Mouse (Mus musculus) spleen, adult 12 weeks (tissue): Measurements from ENCODE around the gene Efcab11.

ENCODE experiments used
- DNase-seq: peaks from one replicate; pipeline ENCODE4 v3.0.0; 2022; ENCODE audit warnings: low spot score

Efcab11 gene

GRCm38 (mm10) chr12:99671866-99672191 is 212.4 kb downstream of the Efcab11 start:
- no peak for DNase-seq

DNA sequence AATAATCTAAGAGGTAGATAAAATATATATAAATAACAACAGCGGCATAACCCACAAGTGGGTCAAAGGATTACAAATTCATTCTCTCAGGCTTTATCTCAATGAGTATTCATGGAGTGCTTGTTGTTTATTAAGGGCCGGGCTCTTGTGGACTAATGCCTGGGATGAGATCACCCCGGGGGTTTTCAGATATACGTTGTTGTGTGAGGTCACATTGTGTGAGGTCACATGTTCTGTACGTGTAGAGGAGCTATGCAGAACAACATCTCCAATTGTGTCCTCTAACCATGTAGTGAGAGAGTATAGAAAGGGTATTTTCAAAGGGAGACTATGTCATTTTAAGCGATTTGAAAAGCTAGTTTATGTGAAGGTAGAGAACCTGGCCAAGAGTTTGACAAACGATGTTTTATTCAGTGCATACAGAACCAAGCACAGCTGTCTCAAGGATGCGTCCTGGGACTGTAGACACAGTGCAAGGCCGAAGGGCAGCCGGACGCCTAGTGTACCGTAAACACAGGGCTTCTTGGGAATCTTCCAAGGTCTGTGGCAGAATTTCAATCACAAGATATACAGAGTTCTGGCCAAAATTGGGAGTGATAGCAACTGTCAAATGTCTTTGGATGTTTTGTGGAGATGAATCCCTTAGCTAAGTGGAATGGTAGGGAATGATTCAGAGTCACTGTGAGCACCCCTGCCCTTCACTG is 212.9 kb downstream of the Efcab11 start:
- no peak for DNase-seq

- DNase-seq: no peak
Measured at GRCm38 (mm10) chr12:99670762-99671152, 213.5 kb downstream of the Efcab11 start.

DNA sequence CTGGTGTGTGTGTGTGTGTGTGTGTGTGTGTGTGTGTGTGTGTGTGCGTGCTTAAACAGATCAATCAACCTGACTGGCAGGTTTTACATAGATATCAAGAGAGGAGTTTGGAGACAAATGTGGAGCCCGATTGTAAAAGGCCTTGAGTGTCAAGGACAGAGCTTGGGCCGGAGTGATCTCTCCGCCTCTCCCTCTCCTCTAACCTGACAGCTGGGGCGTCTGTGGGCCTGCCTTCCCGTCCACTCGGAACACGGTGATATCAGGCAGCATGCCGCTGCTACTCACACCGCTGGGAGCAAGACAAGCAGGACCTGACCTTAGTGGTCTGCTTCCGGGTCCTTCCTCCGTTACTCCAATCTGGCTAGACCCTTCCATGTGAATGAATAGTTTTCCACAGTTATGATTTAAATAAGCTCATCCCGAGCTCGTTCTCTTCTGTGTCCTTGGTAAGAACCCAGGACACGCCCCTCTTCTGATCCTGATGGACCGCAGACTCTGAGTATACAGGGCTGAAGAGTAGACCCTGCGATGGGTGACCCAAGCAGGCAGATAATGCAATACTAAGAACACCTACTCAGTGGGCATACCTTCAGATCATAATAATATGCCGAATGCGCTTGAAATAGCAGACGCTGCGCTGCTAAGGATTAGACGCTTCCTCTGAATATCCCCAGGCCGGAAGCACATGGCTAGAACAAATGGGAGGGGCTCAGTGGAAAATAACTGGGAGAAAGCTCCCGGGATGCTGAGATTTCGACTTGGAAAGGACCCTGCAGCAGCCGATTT is 214.1 kb downstream of the Efcab11 start:
- no peak for DNase-seq

GRCm38 (mm10) chr12:99654991-99655880 is 229.0 kb downstream of the Efcab11 start:
- no peak for DNase-seq

DNA sequence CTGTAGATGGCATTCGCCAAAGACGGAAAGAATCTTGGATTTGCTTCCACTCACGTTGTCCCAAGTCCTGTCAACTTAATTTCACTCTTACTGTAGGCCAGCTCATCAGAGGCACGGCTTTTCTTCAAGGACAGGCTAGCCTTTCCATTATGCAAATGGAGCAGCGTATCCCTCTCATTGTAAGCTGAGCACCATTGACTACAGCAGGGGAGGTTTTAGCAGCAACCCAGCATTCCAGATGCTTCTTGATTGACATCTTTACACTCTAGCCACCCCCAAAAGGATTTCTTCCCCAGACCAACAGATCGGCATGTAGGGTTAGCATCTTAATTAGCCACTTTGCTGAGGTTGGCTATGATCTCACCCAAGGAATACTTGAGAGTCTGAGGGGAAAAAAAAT is 231.8 kb downstream of the Efcab11 start:
- DNase-seq: no peak

GRCm38 (mm10) chr12:99649732-99650131 is 234.5 kb downstream of the Efcab11 start:
- no peak for DNase-seq

DNA sequence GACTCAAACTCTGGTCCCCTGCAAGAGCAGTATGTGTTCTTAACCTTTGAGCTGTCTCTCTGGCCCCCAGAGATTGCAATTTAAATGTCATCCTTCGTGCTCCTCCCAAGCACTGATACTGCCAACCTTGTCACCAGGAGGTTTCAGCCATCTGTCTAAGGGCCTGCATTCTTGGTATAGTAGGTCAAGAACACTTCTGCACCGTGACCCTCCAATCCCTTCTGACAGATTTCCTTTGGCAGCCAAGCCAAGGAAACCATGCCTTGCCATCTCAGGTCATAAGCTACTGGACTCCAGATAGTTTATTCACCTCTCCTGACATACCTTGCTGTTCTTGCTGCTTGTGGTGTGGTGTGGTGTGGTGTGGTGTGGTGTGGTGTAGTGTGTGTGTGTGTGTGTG is 235.5 kb downstream of the Efcab11 start:
- DNase-seq: no peak

DNA sequence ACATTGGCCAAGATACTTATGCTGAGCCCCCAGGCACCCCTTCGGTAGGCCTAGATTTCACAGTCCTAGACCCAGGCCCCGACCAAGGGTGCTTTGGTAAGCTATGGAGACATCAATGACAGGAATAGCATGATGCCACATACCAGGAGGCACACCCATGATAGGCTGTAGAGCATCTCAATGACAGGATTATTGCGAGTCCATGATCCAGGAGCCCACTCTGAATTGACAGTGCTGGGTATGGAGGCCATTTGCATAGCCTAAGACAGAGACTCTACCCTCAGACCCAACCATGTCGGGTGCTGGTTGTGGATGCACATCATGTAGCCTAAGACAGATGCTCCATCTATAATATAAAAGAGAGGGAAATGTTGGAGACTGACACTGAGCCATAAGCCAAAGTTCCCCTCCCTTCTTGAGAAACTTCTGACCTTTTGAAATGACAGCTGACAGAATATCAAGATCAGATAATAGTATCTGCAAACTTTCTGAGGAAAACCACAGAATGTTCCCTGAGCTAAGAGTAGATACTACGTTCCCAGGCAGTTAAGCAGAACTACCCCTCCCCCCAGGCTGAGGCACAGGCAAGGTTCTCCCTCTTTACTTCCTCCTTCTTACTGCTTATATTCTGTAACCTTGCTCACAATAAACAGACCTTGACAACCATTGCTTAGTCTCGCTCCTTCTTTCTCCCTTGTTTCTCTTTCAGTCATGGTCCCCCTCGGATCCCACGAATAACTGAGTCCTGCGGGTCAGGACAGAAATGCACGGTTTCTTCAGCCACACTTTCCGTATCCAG is 237.5 kb downstream of the Efcab11 start:
- peak; percentile 52 for DNase-seq

DNA sequence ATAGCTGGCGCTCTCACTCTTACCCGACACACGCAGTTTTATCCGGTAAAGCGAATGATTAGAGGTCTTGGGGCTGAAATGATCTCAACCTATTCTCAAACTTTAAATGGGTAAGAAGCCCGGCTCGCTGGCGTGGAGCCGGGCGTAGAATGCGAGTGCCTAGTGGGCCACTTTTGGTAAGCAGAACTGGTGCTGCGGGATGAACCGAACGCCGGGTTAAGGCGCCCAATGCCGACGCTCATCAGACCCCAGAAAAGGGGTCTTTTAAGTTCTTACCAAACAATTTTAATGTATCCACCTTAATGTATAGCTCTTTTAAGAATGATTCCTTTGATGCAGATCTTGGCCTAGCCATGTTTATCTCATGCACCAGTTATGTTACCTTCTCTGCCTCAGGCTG is 238.8 kb downstream of the Efcab11 start:
- DNase-seq: peak; percentile 61

DNA sequence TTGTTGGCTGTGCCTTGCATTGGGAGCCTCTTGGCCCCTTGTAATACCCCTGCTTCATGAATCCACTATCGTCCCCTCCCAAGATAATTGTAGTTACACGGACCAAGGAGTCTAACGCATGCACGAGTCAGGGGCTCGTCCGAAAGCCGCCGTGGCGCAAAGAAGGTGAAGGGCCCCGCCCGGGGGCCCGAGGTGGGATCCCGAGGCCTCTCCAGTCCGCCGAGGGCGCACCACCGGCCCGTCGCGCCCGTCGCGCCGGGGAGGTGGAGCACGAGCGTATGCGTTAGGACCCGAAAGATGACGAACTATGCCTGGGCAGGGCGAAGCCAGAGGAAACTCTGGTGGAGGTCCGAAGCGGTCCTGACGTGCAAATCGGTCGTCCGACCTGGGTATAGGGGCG is 239.3 kb downstream of the Efcab11 start:
- no peak for DNase-seq
